Mouse (Mus musculus) heart, embryonic 14.5 days (tissue): ENCODE data around the gene Klhl9. TPM values are rescaled to one million over a fixed set of nuclear protein-coding genes. Genes with fewer than 3 reads are reported as not detected.
"Not testable (repeated sequence)": the region's sequence is repeated elsewhere in the genome, so short reads cannot be mapped to it uniquely, and the experiment has no call there.

Experiments used
- ATAC-seq: fragments of 200-750 bp; cut with Nextera tagmentation; 2 replicates; pipeline ENCODE4 v1.8.0; 2017; ENCODE audit warnings: low read depth, moderate TSS enrichment; ENCODE audit not compliant: insufficient number of reproducible peaks, insufficient read depth, low FRiP score
- H3K27ac ChIP-seq, 2 experiments: fragments of 200-500 bp in 1 of 2; fragments of 300-500 bp in 1 of 2; sonication (generic) in 1 of 2; replicated peaks in 1 of 2; 2 replicates each; pipeline ENCODE4 v1.5.1; 2012 to 2014; ENCODE audit warnings: low read depth in 2 of 2, low read length in 2 of 2, control low read depth in 1 of 2, mild to moderate bottlenecking in 1 of 2, mixed read lengths in 1 of 2; ENCODE audit not compliant: control insufficient read depth in 1 of 2, insufficient read depth in 1 of 2
- H3K27me3 ChIP-seq: fragments of 300-500 bp; sonication (generic); 2 replicates; pipeline ENCODE4 v1.6.1; 2014; ENCODE audit warnings: mild to moderate bottlenecking, low read length, control low read depth; ENCODE audit not compliant: control insufficient read depth, insufficient read depth
- H3K36me3 ChIP-seq: fragments of 300-500 bp; sonication (generic); 2 replicates; pipeline ENCODE4 v1.6.1; 2014; ENCODE audit warnings: mild to moderate bottlenecking, control low read depth, low read length, mixed read lengths; ENCODE audit not compliant: control insufficient read depth, insufficient read depth
- H3K4me1 ChIP-seq, 2 experiments: fragments of 200-500 bp in 1 of 2; fragments of 300-500 bp in 1 of 2; sonication (generic) in 1 of 2; 2 replicates each; pipeline ENCODE4 v1.6.1; 2012 to 2014; ENCODE audit warnings: low read length in 2 of 2, control low read depth in 1 of 2, mixed read lengths in 1 of 2; ENCODE audit not compliant: control insufficient read depth in 2 of 2, insufficient read depth in 2 of 2
- H3K4me2 ChIP-seq: fragments of 300-500 bp; sonication (generic); 2 replicates; pipeline ENCODE4 v1.6.1; 2014; ENCODE audit warnings: mild to moderate bottlenecking, low read length
- H3K4me3 ChIP-seq, 2 experiments: fragments of 200-500 bp in 1 of 2; fragments of 300-500 bp in 1 of 2; sonication (generic) in 1 of 2; 2 replicates each; pipeline ENCODE4 v1.5.1; 2012 to 2014; ENCODE audit warnings: low read length in 2 of 2, mild to moderate bottlenecking in 2 of 2, control low read depth in 1 of 2, low read depth in 1 of 2, moderate library complexity in 1 of 2; ENCODE audit not compliant: control insufficient read depth in 1 of 2, insufficient read depth in 1 of 2
- H3K9ac ChIP-seq: fragments of 300-500 bp; sonication (generic); 2 replicates; pipeline ENCODE4 v1.6.1; 2014; ENCODE audit warnings: mild to moderate bottlenecking, low read length
- H3K9me3 ChIP-seq: fragments of 300-500 bp; sonication (generic); 2 replicates; pipeline ENCODE4 v1.6.1; 2016; ENCODE audit warnings: low read length, control low read depth; ENCODE audit not compliant: control insufficient read depth
- WGBS: fragments of 180-500 bp; shearing (Covaris S2); extraction: QIAGEN DNeasy Blood & Tissue Kit; methylation state at CpG from one replicate; pipeline ENCODE4 v1.1.7; 2014; 5-methylcytosine and 5-hydroxymethylcytosine counted together
- polyA plus RNA-seq: library from polyadenylated mRNA; unstranded; fragments of >200 nt; fragmentation: Nextera tagmentation; extraction: Ambion mirVana; gene quantifications from 2 replicates; pipeline ENCODE4 v1.2.1, GENCODE M21; 2014

Klhl9 gene
- polyA plus RNA-seq, 1 experiment from 2014 or later = 108 TPM

- H3K36me3 ChIP-seq, H3K9me3 ChIP-seq, H3K27me3 ChIP-seq, H3K4me1 ChIP-seq: not testable (repeated sequence)
- peak overlapping the region; percentile 87 to 97 for H3K27ac ChIP-seq
- H3K4me2 ChIP-seq = peak overlapping the region; percentile 73
- peak overlapping the region; percentile 82 for H3K9ac ChIP-seq
- ATAC-seq = peak; percentile 98
- H3K4me3 ChIP-seq = peak overlapping the region; percentile 49 to 55
- WGBS = 0% methylated on average over 11 of the region's 21 CpGs
Measured at GRCm38 (mm10) chr4:88757628-88758031, 35.4 kb upstream of the Klhl9 start.

DNA sequence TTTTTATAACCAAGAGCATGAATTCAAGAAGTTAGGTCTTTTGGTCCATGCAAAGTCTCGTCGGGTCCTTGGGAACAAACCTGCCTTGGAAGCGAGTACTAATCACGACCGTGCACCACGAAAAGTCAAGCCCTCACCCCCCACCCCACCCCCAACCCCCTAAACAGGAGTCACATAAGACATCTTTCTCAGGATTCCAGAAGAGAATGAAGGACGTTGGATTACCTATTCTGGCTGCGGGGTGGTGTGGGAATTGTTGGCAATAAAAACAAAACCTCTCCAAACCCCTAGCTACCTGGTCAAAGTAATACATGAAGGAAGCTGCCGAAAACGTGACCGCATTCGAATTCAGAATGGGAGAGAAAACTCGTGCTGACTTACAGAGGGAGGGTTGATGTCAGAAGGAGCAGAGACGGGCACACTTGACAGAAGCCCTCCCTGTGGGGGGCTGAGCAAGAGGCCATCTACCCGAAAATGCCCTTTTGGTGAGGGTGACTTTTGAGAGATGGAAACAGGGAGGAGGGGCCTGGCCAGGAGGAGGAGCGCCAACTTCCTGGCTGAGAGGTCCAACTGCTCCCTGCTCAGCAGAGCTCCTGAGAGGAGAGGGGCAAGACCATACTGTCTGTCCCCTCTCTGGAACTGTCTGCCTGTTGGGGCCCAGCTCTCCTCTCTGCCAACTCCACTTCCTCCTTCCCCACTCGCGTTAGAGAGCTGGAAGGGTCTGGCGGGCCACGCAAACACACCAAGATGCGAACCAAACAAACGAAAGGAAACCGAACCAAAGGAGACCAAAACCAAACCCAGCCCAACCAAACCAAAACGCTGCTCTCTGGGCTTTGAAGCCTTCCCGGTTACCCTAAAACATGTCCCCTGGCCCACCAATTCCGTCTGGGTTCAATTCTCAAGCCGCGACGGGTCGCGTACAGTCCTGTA lies 34.6 kb upstream of the Klhl9 start:
- WGBS = 12% methylated on average over 28 of the region's 31 CpGs

GRCm38 (mm10) chr4:88754818-88755340 lies 32.6 kb upstream of the Klhl9 start, which contains the start of gene Gm13271:
Gene Gm13271, plus strand, starts transcription at chr4:88754868.
- not testable (repeated sequence) for H3K27ac ChIP-seq, H3K9ac ChIP-seq, ATAC-seq, H3K36me3 ChIP-seq, H3K9me3 ChIP-seq, H3K4me3 ChIP-seq, H3K4me1 ChIP-seq, H3K27me3 ChIP-seq
- 61% methylated on average over 15 of the region's 15 CpGs for WGBS
- H3K4me2 ChIP-seq = peak within 1 kb of the TSS; percentile 73; the same call in 1 of the 2 replicates

More for the DNA sequence above, 34.6 kb upstream of the Klhl9 start:
- not testable (repeated sequence) for H3K4me1 ChIP-seq, H3K27me3 ChIP-seq, H3K9me3 ChIP-seq, H3K36me3 ChIP-seq, ATAC-seq
- peak overlapping the region; percentile 73 for H3K4me2 ChIP-seq
- H3K4me3 ChIP-seq = peak overlapping the region; percentile 49 to 55
- peak overlapping the region; percentile 82 for H3K9ac ChIP-seq
- peak overlapping the region; percentile 87 to 97 for H3K27ac ChIP-seq

DNA sequence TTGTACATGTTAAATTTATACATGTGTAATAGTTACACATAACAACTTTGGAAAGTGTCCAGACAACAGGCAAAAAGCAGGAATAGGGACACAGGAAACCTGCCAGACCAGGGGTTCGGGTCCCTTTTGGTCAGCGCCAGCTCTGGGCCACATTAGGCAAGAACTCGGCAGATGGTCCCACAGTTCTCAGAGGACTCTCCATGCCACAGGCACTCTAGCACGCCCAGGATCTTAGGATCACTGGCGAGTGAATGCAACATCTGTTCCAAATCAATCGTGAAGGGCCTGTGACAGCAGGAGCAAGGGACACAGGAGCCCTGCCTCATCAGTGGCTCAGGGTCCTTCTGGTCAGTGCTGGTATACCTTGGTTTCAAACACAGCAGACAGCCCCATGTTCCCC lies 27.7 kb upstream of the Klhl9 start:
- Histone ChIP-seq H3K4me1 (no peaks in the 10 kb centered on the region), H3K9me3 (no peaks in the 10 kb centered on the region), H3K27ac (no peak overlapping the region), H3K9ac (no peak overlapping the region), H3K4me3 (no peak overlapping the region), H3K4me2 (no peak overlapping the region), H3K36me3 (no peaks in the 10 kb centered on the region), H3K27me3 (no peaks in the 10 kb centered on the region)
- 59% methylated on average over 6 of the region's 6 CpGs for WGBS
- ATAC-seq = no peak

- no peaks in the 10 kb centered on the region for H3K4me1 ChIP-seq
- H3K9ac ChIP-seq = no peak overlapping the region
- H3K27ac ChIP-seq = no peak overlapping the region
- H3K4me2 ChIP-seq = no peak overlapping the region
- 62% methylated on average over 3 of the region's 3 CpGs for whole genome bisulfite sequencing
- no peak for ATAC-seq
- no peak overlapping the region for H3K4me3 ChIP-seq
- H3K9me3 ChIP-seq = no peaks in the 10 kb centered on the region
- no peaks in the 10 kb centered on the region for H3K36me3 ChIP-seq
- H3K27me3 ChIP-seq = no peaks in the 10 kb centered on the region
Measured at GRCm38 (mm10) chr4:88744207-88744606, 21.9 kb upstream of the Klhl9 start.

DNA sequence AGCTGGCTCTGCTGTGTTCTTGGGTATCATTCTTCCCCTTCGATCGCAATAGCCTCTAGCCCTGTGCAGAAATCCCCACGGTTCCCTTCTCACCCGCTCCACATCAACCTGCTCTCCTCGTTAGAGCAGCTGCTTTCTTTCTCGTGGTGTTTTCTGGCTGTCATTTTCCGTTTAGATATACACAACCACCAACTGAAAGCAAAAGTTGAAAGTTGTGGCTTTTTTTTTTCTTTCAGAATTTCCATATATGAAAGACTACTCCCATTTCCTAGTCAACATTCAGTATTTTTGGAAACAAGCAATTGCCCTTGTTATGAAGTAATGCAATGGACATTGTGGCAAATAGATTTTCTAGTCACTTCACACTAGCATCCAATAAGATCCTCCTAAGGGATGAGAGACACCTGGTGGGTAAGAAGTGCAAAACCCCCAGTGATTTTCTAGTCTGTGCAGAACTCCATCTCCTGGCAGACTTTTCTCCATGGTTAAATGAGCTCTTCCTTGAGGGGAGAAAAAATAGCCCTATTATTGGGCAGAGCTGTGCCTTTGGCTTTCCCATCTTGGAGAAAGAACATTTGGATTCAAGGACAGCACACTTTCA lies 20.6 kb upstream of the Klhl9 start:
- ATAC-seq = no peak
- Histone ChIP-seq H3K4me3 (no peak overlapping the region), H3K4me2 (no peak overlapping the region), H3K4me1 (peaks cover 0 to 1% of the 10 kb centered on the region in 2 experiments; a peak in 2 of 4 replicates), H3K27ac (no peak overlapping the region), H3K27me3 (no peaks in the 10 kb centered on the region), H3K9me3 (no peaks in the 10 kb centered on the region), H3K9ac (no peak overlapping the region), H3K36me3 (no peaks in the 10 kb centered on the region)
- 70% methylated on average over 7 of the region's 7 CpGs for WGBS

GRCm38 (mm10) chr4:88741426-88741825 lies 19.2 kb upstream of the Klhl9 start:
- H3K36me3 ChIP-seq = no peaks in the 10 kb centered on the region
- no peaks in the 10 kb centered on the region for H3K27me3 ChIP-seq

More at GRCm38 (mm10) chr4:88741426-88741825, 19.2 kb upstream of the Klhl9 start:
- ATAC-seq = no peak
- no peak overlapping the region for H3K4me3 ChIP-seq
- H3K9ac ChIP-seq = no peak overlapping the region
- H3K4me2 ChIP-seq = no peak overlapping the region
- H3K4me1 ChIP-seq = peaks cover 0 to 3% of the 10 kb centered on the region in 2 experiments; a peak in 2 of 4 replicates
- no peak overlapping the region for H3K27ac ChIP-seq
- H3K9me3 ChIP-seq = no peaks in the 10 kb centered on the region
- 77% methylated on average over 4 of the region's 4 CpGs for WGBS
